Mouse (Mus musculus): Measurements from ENCODE around the gene Gm20388. TPM values are rescaled to one million over a fixed set of nuclear protein-coding genes. Genes with fewer than 3 reads are reported as not detected.
"Not testable (repeated sequence)": the region's sequence is repeated elsewhere in the genome, so short reads cannot be mapped to it uniquely, and the experiment has no call there.

Gm20388 gene
- polyA plus RNA-seq, 1 experiment: not detected

GRCm38 (mm10) chr8:123446799-123447198 is 3536.2 kb downstream of the Gm20388 start:
- no peak for TF ChIP-seq CTCF (IDR thresholded peaks at IDR 0.05; ENCODE audit: insufficient read depth, low read depth, low read length)
- no peak for TF ChIP-seq POLR2A (IDR thresholded peaks at IDR 0.05; ENCODE audit: insufficient read depth, low read depth, low read length)

GRCm38 (mm10) chr8:123450783-123451182 is 3540.1 kb downstream of the Gm20388 start:
- TF ChIP-seq CTCF (IDR thresholded peaks at IDR 0.05; ENCODE audit: insufficient read depth, low read depth, low read length): no peak
- TF ChIP-seq POLR2A (IDR thresholded peaks at IDR 0.05; ENCODE audit: insufficient read depth, low read depth, low read length): no peak
- Histone ChIP-seq H3K4me3 (ENCODE audit: insufficient read depth, low read depth, low read length) (no peak overlapping the region), H3K27ac (ENCODE audit: insufficient read depth, low read depth, low read length) (no peak overlapping the region), H3K4me1 (ENCODE audit: control insufficient read depth, insufficient read depth, low read length) (peaks cover 5% of the 10 kb centered on the region; the same call in 1 of the 2 replicates)
- 87% methylated on average over 5 of the region's 5 CpGs for WGBS

More at GRCm38 (mm10) chr8:123446799-123447198, 3536.2 kb downstream of the Gm20388 start:
- Histone ChIP-seq H3K4me3 (ENCODE audit: insufficient read depth, low read depth, low read length) (no peak overlapping the region), H3K4me1 (ENCODE audit: control insufficient read depth, insufficient read depth, low read length) (peaks cover 14% of the 10 kb centered on the region), H3K27ac (ENCODE audit: insufficient read depth, low read depth, low read length) (no peak overlapping the region)
- 92% methylated on average over 6 of the region's 6 CpGs for WGBS

DNA sequence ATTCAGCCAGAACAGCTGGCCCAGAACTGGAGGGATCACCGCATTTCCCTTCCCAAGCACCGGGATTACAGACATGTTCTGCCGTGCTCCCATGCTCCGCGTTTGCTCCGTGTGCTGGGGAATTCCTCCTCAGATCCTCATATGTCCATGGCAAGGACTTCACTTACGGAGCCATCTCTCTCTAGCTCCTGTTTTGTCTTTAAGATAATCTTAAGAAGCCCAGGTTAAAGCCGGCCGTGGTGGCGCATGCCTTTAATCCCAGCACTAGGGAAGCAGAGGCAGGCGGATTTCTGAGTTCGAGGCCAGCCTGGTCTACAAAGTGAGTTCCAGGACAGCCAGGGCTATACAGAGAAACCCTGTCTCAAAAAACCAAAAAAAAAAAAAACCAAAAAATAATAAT is 3541.1 kb downstream of the Gm20388 start:
- not testable (repeated sequence) for H3K4me3 ChIP-seq (ENCODE audit: insufficient read depth, low read depth, low read length); H3K4me1 ChIP-seq (ENCODE audit: control insufficient read depth, insufficient read depth, low read length); H3K27ac ChIP-seq (ENCODE audit: insufficient read depth, low read depth, low read length)
- 96% methylated on average over 12 of the region's 12 CpGs for WGBS

- Histone ChIP-seq H3K4me3 (ENCODE audit: insufficient read depth, low read depth, low read length) (no peak overlapping the region), H3K4me1 (ENCODE audit: control insufficient read depth, insufficient read depth, low read length) (no peaks in the 10 kb centered on the region), H3K27ac (ENCODE audit: insufficient read depth, low read depth, low read length) (no peak overlapping the region)
- no peak for TF ChIP-seq POLR2A (IDR thresholded peaks at IDR 0.05; ENCODE audit: insufficient read depth, low read depth, low read length)
- TF ChIP-seq CTCF (IDR thresholded peaks at IDR 0.05; ENCODE audit: insufficient read depth, low read depth, low read length): no peak
- 63% methylated on average over 4 of the region's 4 CpGs for WGBS
These were observed 3541.5 kb downstream of the Gm20388 start for GRCm38 (mm10) chr8:123452149-123452548.

- no peak overlapping the region for H3K4me3 ChIP-seq (ENCODE audit: insufficient read depth, low read depth, low read length)
- no peak overlapping the region for H3K27ac ChIP-seq (ENCODE audit: insufficient read depth, low read depth, low read length)
- no peaks in the 10 kb centered on the region for H3K4me1 ChIP-seq (ENCODE audit: control insufficient read depth, insufficient read depth, low read length)
- 81% methylated on average over 7 of the region's 7 CpGs for WGBS
- TF ChIP-seq CTCF (IDR thresholded peaks at IDR 0.05; ENCODE audit: insufficient read depth, low read depth, low read length) (no peak), POLR2A (IDR thresholded peaks at IDR 0.05; ENCODE audit: insufficient read depth, low read depth, low read length) (no peak)
These were observed 3542.7 kb downstream of the Gm20388 start for GRCm38 (mm10) chr8:123453291-123453690.

GRCm38 (mm10) chr8:123453951-123454350 is 3543.3 kb downstream of the Gm20388 start:
- Histone ChIP-seq H3K4me1 (ENCODE audit: control insufficient read depth, insufficient read depth, low read length) (no peaks in the 10 kb centered on the region), H3K27ac (ENCODE audit: insufficient read depth, low read depth, low read length) (no peak overlapping the region), H3K4me3 (ENCODE audit: insufficient read depth, low read depth, low read length) (no peak overlapping the region)
- TF ChIP-seq CTCF (IDR thresholded peaks at IDR 0.05; ENCODE audit: insufficient read depth, low read depth, low read length) (no peak), POLR2A (IDR thresholded peaks at IDR 0.05; ENCODE audit: insufficient read depth, low read depth, low read length) (no peak)
- WGBS: 86% methylated on average over 5 of the region's 5 CpGs

- no peaks in the 10 kb centered on the region for H3K4me1 ChIP-seq (ENCODE audit: control insufficient read depth, insufficient read depth, low read length)
- WGBS: 95% methylated on average over 6 of the region's 6 CpGs
- TF ChIP-seq POLR2A (IDR thresholded peaks at IDR 0.05; ENCODE audit: insufficient read depth, low read depth, low read length): no peak
- no peak overlapping the region for H3K4me3 ChIP-seq (ENCODE audit: insufficient read depth, low read depth, low read length)
- no peak overlapping the region for H3K27ac ChIP-seq (ENCODE audit: insufficient read depth, low read depth, low read length)
These were observed 3543.9 kb downstream of the Gm20388 start for GRCm38 (mm10) chr8:123454559-123454958.

DNA sequence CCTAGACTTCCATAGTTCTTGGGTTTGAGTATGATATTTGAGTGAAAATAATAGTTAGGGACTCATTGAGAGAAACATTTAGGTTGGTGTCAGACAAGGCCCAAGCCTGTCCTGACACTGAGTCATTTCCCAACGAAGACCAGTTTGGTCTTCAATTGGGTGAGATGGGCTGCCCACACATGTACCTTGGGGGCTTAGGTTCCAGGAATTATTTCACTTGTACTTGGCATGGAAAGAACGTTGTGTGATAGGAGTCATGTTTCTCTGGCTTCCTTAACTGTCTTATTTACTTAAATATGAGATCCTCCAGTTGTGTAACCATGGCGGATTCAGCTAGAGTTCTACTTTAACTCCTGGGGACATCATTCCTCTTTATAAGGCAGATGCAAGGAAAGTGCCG is 3553.0 kb downstream of the Gm20388 start:
- no peaks in the 10 kb centered on the region for H3K4me1 ChIP-seq (ENCODE audit: control insufficient read depth, insufficient read depth, low read length)
- H3K27ac ChIP-seq (ENCODE audit: insufficient read depth, low read depth, low read length): no peak overlapping the region
- no peak overlapping the region for H3K4me3 ChIP-seq (ENCODE audit: insufficient read depth, low read depth, low read length)
- 89% methylated on average over 4 of the region's 4 CpGs for WGBS
- TF ChIP-seq CTCF (IDR thresholded peaks at IDR 0.05; ENCODE audit: insufficient read depth, low read depth, low read length): no peak

DNA sequence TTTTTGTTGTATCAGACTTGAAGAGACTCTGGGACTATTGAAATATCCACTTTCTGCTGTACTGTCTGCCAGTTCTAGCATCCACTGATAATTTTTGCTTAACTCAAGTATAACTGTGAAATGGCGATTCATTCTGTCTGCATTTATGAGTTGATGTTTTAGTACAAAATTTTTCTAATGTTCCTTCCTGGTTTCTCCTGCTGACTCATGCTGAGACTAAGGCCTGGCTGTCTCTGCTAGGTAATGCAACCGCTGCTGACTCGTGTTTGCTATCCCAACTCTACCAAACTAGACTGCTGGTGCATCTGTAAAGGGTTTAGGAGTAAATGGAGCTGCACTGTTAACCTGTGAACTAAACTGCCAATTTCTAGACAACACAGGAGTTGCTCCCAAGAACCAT is 3556.8 kb downstream of the Gm20388 start:
- WGBS: 74% methylated on average over 3 of the region's 3 CpGs
- H3K27ac ChIP-seq (ENCODE audit: insufficient read depth, low read depth, low read length): no peak overlapping the region

DNA sequence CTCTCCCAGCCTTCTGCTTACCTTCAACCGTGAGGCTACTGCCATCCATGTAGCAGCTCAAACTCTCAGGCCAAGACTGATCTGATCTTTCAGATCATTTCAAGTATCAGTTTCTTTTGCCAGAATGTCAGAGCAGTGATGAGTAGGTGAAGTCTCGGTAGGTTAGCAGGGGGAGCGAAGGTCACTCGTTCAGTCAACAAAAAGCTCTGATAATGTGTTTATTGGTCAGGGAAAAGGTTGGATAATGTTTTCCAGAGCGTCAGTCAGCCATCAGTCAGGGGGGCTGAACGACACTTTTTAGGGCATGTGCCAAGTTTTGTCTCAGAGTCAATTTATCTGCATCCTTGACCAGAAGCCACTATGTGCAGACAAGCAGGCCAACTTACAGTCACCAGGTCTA is 3562.3 kb downstream of the Gm20388 start:
- not testable (repeated sequence) for H3K4me3 ChIP-seq (ENCODE audit: insufficient read depth, low read depth, low read length); H3K27ac ChIP-seq (ENCODE audit: insufficient read depth, low read depth, low read length); H3K4me1 ChIP-seq (ENCODE audit: control insufficient read depth, insufficient read depth, low read length)
- 78% methylated on average over 6 of the region's 6 CpGs for WGBS

More for the DNA sequence above, 3556.8 kb downstream of the Gm20388 start:
- Histone ChIP-seq H3K4me1 (ENCODE audit: control insufficient read depth, insufficient read depth, low read length) (no peaks in the 10 kb centered on the region), H3K4me3 (ENCODE audit: insufficient read depth, low read depth, low read length) (no peak overlapping the region)
- TF ChIP-seq POLR2A (IDR thresholded peaks at IDR 0.05; ENCODE audit: insufficient read depth, low read depth, low read length): no peak
- no peak for TF ChIP-seq CTCF (IDR thresholded peaks at IDR 0.05; ENCODE audit: insufficient read depth, low read depth, low read length)

DNA sequence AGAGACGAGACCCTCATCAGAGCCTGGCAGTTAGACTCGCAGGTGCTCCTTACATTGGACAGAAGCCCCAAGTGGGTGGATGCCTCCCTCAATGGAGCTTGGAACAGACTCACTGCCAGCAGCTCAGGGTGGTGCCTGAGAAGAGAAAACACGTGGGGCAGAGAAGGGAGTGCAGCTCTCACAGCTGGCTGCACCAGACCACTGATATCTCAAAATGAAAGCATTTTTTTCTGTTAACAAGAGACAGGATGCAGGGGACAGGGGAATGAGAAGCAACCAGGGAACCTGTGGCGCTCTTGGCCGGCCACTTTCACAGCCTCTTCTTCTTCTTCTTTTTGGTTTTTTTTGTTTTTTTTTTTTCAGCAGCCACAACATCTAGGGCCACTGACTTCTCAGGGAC is 3563.9 kb downstream of the Gm20388 start:
- H3K4me3 ChIP-seq (ENCODE audit: insufficient read depth, low read depth, low read length); H3K27ac ChIP-seq (ENCODE audit: insufficient read depth, low read depth, low read length): not testable (repeated sequence)
- 54% methylated on average over 5 of the region's 5 CpGs for WGBS
- H3K4me1 ChIP-seq (ENCODE audit: control insufficient read depth, insufficient read depth, low read length): peaks cover 15% of the 10 kb centered on the region

All from olfactory bulb, adult 2 months (tissue).